34 mouse cellular contexts compared by ENCODE assay signal in genomic region chr1:191220588-191220987, GRCm38 (mm10). TPM values are rescaled to one million over a fixed set of nuclear protein-coding genes. Genes with fewer than 3 reads are reported as not detected.
"Had no signal": no experiment of that assay in that cellular context is flagged by ENCODE, and none has a peak within 500 bp of the region (broad histone marks: within the 10 kb centered on the region; RNA-seq: fewer than 3 reads in every experiment).

No protein-coding gene starts in this region.

- H3K9ac ChIP-seq: embryonic facial prominence, embryonic 12.5 days; embryonic facial prominence, embryonic 13.5 days; embryonic facial prominence, embryonic 15.5 days; forebrain, embryonic 13.5 days; forebrain, embryonic 15.5 days; forebrain, postnatal 0 days had no signal

- H3K4me3 ChIP-seq: embryonic facial prominence, embryonic 10.5 days; embryonic facial prominence, embryonic 12.5 days; embryonic facial prominence, embryonic 13.5 days; embryonic facial prominence, embryonic 15.5 days; erythroblast, embryonic 14.5 days; forebrain, embryonic 10.5 days; forebrain, embryonic 12.5 days; forebrain, embryonic 13.5 days; forebrain, embryonic 15.5 days; gastrocnemius, adult 2 months had no signal

- H3K36me3 ChIP-seq: embryonic facial prominence, embryonic 10.5 days; embryonic facial prominence, embryonic 12.5 days; embryonic facial prominence, embryonic 13.5 days; embryonic facial prominence, embryonic 15.5 days; forebrain, embryonic 10.5 days; forebrain, embryonic 12.5 days; forebrain, embryonic 15.5 days had no signal

- H3K27ac ChIP-seq: embryonic facial prominence, embryonic 10.5 days; embryonic facial prominence, embryonic 12.5 days; embryonic facial prominence, embryonic 13.5 days; embryonic facial prominence, embryonic 15.5 days; forebrain, embryonic 10.5 days; forebrain, embryonic 12.5 days; forebrain, embryonic 13.5 days; forebrain, embryonic 15.5 days; gastrocnemius, adult 2 months had no signal

- H3K9me3 ChIP-seq: embryonic facial prominence, embryonic 10.5 days; embryonic facial prominence, embryonic 12.5 days; embryonic facial prominence, embryonic 13.5 days; embryonic facial prominence, embryonic 15.5 days; forebrain, embryonic 10.5 days; forebrain, embryonic 12.5 days; forebrain, embryonic 13.5 days; forebrain, embryonic 15.5 days had no signal

- DNase-seq: cerebellum, adult 8-10 months; cerebellum, adult 9-10 months; cerebellum, adult 9-11 months; cerebellum, postnatal 10 days; cerebellum, postnatal 25 days; cerebellum, postnatal 36 days; embryo, embryonic 11 days; forebrain, postnatal 0 days; gastrocnemius, adult 2 months; gastrocnemius, postnatal 10 days; gastrocnemius, postnatal 14 days; gastrocnemius, postnatal 25 days; gastrocnemius, postnatal 36 days; heart, adult 18-20 months had no signal

- H3K27me3 ChIP-seq: embryonic facial prominence, embryonic 12.5 days; embryonic facial prominence, embryonic 13.5 days; forebrain, embryonic 15.5 days had no signal

RNA-seq across cellular contexts. Expression of gene Fam71a, which starts 56.0 kb away (rescaled TPM):
- total RNA-seq: forebrain, postnatal 0 days; gastrocnemius, adult 18-20 months; gastrocnemius, adult 2 months; gastrocnemius, adult 8-10 months; gastrocnemius, postnatal 10 days; gastrocnemius, postnatal 14 days; gastrocnemius, postnatal 25 days; gastrocnemius, postnatal 36 days; gastrocnemius, postnatal 4 days; heart, adult 18-20 months; heart, adult 8-10 months had no signal
- polyA plus RNA-seq: cortical plate, adult 2 months; embryonic facial prominence, embryonic 10.5 days; embryonic facial prominence, embryonic 11.5 days; embryonic facial prominence, embryonic 12.5 days; embryonic facial prominence, embryonic 13.5 days; embryonic facial prominence, embryonic 14.5 days; embryonic facial prominence, embryonic 15.5 days; erythroblast, embryonic 14.5 days; forebrain, embryonic 10.5 days; forebrain, embryonic 11.5 days; forebrain, embryonic 12.5 days; forebrain, embryonic 13.5 days; forebrain, embryonic 14.5 days; forebrain, embryonic 15.5 days; forebrain, embryonic 16.5 days; forebrain, postnatal 0 days; frontal cortex, adult 2 months had no signal
